Mouse (Mus musculus): ENCODE data around the gene Kirrel2. TPM values are rescaled to one million over a fixed set of nuclear protein-coding genes. Genes with fewer than 3 reads are reported as not detected.

Gene Kirrel2
- total RNA-seq, 2 experiments from 2014 or later: 1.2 to 4.9 TPM

DNA sequence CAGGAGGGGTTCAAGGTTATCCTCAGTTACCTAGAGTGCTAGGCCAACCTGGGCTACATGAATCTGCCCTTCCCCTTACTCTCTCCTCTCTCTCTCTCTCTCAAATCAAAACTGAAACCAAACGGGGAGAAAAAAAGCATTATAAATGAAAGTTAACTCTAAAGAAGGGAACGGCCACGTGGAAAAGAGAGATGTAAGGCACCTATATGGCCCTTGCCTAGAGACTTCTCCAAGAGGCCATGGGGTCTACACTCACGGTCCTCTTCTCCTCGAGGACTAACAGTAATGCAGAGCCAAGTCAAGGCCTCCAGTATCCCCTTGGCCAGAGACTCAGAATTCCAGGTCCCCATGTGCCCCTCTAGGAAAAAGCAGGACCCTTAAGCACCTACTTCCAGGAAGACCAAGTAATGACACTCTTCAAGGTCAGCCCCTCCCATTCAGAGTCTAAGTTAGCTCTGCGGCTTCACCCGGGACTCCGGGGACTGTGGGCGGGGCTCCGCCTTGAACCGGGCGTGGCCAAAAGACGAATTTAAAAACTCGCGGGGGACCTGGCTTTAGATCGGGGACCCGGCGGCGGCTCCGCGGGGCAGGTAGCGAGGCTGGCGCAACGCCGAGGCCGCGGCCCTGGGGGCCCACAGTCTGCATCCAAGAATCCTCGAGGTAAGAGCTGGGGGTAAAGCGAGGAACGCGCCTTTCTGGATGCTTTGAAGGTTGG is 36.2 kb downstream of the Kirrel2 start, which contains the start of gene Nfkbid:
Nfkbid (plus strand) TSS at position 558 of the 715 bp plus-strand sequence.
- DNase-seq (ENCODE audit: extremely low spot score in 1 of 2, low spot score in 2 of 2): peak in 1 of 2 experiments; percentile 72
- intact Hi-C loops (cut with DNase I): no loop called here

DNA sequence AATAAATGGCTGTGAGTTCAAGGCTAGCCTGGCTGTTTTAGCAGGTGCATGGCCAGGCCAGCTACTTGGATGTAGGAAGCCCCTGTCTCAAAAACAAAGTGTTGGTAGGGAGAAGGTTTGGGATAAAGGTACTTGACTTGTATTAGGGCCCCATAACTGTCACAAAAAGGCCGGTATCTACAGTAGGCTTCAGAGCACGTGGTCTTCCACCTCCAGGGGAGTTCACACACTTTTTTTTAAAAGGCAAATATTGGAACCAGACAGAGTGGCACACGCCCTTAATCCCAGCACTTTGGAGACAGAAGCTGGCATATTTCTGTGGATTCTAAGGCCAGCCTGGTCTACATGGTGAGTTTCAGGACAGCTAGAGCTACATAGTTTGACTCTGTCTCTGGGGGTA is 36.8 kb downstream of the Kirrel2 start:
- no peak for DNase-seq (ENCODE audit: extremely low spot score in 1 of 2, low spot score in 2 of 2)
- intact Hi-C loops (cut with DNase I): no loop called here

DNA sequence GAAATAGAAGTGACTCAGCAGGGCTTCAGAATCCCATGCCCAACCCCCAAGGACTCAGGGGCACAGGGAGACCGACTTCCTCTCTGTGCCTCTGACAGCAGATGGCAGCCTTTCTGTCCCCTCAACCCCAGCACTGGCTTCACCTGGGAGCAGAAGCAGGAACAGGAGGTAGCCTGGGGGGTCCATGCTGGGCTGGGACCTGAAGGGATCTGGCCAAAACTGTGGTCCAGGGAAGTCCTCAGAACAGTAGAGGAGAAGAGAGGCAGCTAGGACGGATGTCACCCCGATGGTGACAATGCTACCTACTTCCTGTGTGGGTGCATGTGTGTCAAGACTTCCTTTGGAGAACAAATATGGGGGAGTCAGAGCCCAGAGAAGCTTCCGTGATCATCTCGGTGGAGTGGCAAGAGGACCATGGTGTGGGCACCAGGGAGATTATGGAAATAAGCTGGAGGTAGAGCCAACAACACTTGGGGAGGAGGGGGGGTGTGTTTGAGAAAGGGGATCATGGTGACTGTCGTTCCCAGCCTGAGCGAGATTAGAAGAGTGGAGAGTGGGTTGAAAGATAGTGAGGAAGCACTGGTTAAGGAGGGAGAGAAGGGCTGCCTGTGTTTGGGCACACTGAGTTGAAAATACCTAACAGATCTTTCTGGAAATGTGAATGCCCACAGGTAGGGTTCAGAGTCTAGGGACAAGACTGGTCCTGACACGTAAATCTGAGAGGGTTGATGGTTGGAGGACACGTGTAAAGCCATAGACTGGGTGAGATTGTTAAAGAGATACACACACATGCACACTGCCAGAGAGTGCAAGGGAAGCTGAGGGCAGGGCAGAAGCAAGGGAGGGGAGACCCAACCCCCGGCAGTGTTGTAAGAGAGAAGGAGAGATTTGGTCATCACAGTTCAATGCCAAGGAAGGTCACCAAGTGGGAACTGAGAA is 37.7 kb downstream of the Kirrel2 start, which contains the start of gene Hcst:
Hcst (minus strand) TSS at position 294 of the 939 bp plus-strand sequence.
- intact Hi-C loops (cut with DNase I): no loop called here
- no peak for DNase-seq (ENCODE audit: extremely low spot score in 1 of 2, low spot score in 2 of 2)

DNA sequence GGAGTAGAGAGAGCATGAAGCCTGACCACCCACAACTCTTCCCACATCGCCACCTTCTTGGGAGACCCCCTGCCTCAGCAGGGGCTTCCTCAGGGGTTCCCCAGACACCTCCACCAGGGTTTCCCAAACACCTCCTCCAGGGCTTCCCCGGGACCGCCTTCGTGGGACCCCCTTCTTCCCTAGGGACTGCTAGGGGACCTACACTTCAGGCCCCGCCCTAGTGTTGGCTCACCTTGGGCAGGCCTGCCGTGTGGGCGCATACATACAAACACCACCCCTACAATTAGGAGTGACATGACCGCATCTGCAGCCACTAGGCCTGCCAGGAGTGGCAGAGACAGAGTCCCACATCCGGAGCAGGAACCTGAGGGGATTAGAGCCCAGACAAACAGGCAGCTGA is 39.6 kb downstream of the Kirrel2 start:
- intact Hi-C loops (cut with DNase I): no loop called here
- DNase-seq (ENCODE audit: extremely low spot score in 1 of 2, low spot score in 2 of 2): no peak

DNA sequence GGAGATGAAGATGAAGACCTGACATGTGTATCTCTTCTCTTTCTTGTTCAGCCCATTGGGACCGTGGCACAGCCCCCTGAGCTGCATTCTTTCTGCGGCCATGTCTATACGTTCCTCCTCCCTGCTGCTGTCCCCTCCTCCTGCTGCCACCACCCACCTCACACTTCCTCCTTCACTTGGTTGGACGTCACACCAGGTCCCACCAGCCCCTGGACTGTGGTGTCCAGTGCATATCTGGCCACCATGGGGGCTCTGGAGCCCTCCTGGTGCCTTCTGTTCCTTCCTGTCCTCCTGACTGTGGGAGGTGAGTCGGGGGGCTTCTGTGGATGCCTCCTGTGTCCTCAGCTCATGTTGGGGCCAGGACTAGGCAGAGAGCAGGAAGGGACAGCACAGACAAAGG is 43.9 kb downstream of the Kirrel2 start, which contains the start of gene Tyrobp:
Tyrobp (plus strand) TSS at position 165 of the 400 bp plus-strand sequence.
- intact Hi-C loops (cut with DNase I): no loop called here
- no peak for DNase-seq (ENCODE audit: extremely low spot score in 1 of 2, low spot score in 2 of 2)

DNA sequence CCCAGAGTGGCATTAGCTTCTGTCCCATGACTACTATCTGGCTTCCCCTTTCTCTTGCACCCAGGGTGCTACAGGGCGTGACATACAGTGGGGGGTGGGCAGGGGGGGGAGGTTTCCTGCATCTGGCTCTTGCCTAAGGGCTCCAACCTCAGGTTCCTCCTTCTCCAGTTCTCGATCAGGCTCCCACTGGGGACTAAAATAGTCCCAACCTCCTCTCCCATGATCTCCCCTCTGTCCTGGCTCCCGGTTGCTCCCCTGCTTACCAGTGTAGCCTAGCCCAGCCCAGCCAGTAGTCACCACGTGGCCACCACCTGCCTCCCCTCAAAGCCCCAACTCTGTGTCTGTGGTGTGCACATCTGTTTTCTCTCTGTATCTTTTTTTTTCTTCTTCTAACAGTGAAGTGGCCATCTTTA is 44.7 kb downstream of the Kirrel2 start:
- intact Hi-C loops (cut with DNase I): no loop called here
- no peak for DNase-seq (ENCODE audit: extremely low spot score in 1 of 2, low spot score in 2 of 2)

DNA sequence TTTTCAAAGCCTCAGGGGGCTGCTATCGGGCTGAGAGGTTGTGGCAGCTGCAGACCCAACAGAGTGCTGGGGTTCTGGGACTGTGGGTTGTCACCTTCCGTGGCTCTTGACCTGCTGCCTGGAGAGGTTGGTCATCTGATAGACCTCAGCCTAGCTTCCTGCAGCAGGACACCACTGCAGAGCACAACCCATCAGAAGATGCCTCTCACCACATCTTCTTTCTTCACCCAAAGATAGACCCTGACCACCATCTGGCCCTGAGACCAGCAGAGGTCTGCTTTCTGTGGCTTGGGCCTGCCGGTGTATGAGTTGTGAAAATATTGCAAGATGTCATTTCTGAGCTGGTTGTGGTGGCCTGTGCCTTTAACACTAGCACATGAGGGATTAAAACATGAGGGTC is 46.5 kb downstream of the Kirrel2 start:
- no peak for DNase-seq (ENCODE audit: extremely low spot score in 1 of 2, low spot score in 2 of 2)
- intact Hi-C loops (cut with DNase I): no loop called here

DNA sequence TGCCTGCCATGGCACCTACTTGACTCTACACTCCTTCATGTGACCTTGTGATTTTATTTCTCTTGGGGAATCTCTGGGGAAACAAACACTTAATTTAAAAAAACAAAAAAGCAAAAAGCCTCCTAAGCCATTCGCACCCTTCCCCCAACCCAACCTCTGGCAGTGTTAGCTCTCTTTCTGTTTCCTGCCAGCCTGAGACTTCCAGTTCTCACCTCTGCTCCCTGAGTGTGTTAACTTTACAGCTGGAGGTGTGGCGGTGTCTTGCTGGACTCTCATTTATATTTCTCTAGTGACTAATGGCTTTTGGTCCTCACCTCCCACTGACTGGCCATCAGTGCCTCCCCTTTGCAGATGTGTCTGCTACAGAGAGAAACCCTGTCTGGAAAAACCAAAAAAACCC is 47.7 kb downstream of the Kirrel2 start:
- no peak for DNase-seq (ENCODE audit: extremely low spot score in 1 of 2, low spot score in 2 of 2)
- intact Hi-C loops (cut with DNase I): no loop called here

DNA sequence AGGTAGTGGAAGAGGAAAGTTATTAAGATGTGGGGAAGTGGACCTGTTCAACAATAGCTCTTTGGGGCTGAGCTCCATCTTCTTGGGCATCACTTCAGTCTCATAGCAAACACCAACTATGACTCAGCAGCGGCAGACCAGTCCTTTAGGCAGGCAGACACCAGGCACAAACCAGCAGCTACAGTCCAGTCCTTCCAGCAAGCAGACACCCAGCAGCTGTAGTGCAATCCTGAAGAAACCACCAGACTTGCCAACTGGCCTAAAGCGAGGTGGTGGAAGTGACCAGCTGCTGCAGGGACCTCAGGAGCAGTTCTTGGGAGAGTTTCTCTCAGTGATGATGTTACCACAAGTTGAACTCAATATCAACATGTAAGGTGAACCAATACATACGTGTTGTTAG is 48.9 kb downstream of the Kirrel2 start:
- no peak for DNase-seq (ENCODE audit: extremely low spot score in 1 of 2, low spot score in 2 of 2)
- intact Hi-C loops (cut with DNase I): no loop called here

DNA sequence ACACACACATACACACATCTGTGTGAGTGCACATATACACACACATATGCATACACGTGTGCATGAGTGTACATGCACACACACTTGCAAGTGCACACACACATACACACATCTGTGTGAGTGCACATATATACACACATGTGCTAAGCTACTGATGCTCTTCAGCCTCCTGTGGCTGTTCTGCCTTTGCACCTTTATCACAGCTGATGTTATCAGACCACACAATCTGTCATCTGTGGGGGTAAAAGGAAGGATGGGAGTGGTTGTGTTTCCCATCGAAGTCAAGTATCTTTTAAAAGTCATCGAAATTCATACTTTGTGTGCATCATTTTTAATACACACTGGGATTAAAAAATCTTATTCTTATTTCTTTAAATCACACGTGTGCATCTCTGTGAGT is 55.1 kb downstream of the Kirrel2 start:
- intact Hi-C loops (cut with DNase I): no loop called here
- DNase-seq (ENCODE audit: extremely low spot score in 1 of 2, low spot score in 2 of 2): no peak

DNA sequence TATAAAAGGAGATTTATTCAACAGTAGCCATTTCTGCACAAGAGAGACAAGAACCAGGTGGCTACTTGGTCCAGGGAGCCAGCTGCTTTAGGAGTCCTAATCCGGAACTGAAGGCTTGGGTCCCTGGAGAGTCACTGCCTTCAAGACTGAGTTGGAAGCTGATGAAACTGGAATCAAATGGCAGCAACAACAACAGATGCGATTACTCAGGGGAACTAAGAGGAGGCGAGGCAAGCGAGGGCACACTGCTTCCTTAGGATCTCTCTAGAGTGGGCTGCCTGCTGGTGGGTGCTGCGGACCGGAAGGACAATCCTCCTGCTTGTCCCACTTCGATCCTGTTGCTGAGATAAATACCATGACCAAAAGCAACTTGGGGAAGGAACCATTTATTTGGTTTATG is 57.8 kb downstream of the Kirrel2 start:
- intact Hi-C loops (cut with DNase I): no loop called here
- DNase-seq (ENCODE audit: extremely low spot score in 1 of 2, low spot score in 2 of 2): no peak

Other genes with a start within 250 kb of the Kirrel2 start
- 10 to 100 TPM; 72.1 to 73.3 TPM for gene Polr2i, start 225.7 kb downstream of the Kirrel2 start, total RNA-seq (2021)
- gene Tbcb, start 225.4 kb downstream of the Kirrel2 start, total RNA-seq (2021): 100 to 1,000 TPM; 176 to 206 TPM
- not detected for gene Ovol3, start 222.0 kb downstream of the Kirrel2 start, total RNA-seq (2021)
- gene Thap8, start 177.6 kb downstream of the Kirrel2 start, total RNA-seq (2021): under 1 TPM in 1 of 2 experiments, not detected in 1; 0.51 TPM
- gene Wdr62, start 177.3 kb downstream of the Kirrel2 start, total RNA-seq (2021): 1 to 10 TPM; 2.5 to 3.5 TPM
- 100 to 1,000 TPM; 495 to 497 TPM for gene Clip3, start 166.0 kb downstream of the Kirrel2 start, total RNA-seq (2021)
- 10 to 100 TPM; 45.9 to 47.5 TPM for gene Alkbh6, start 149.0 kb downstream of the Kirrel2 start, total RNA-seq (2021)
- gene Syne4, start 142.9 kb downstream of the Kirrel2 start, total RNA-seq (2021): 1 to 10 TPM; 5.4 to 7.5 TPM
- gene E130208F15Rik, start 135.9 kb downstream of the Kirrel2 start, total RNA-seq (2021): under 1 TPM; 0.45 to 0.67 TPM
- gene Sdhaf1, start 133.8 kb downstream of the Kirrel2 start, total RNA-seq (2021): 1 to 10 TPM; 7.8 to 8.2 TPM
- gene Lrfn3, start 94.9 kb downstream of the Kirrel2 start, total RNA-seq (2021): 10 to 100 TPM; 48.1 to 48.2 TPM
- 10 to 100 TPM; 20.8 to 20.9 TPM for gene Tyrobp, start 43.9 kb downstream of the Kirrel2 start, total RNA-seq (2021)
- 1 to 10 TPM in 1 of 2 experiments, not detected in 1; 1.1 TPM for gene Hcst, start 37.8 kb downstream of the Kirrel2 start, total RNA-seq (2021)
- gene Nfkbid, start 36.0 kb downstream of the Kirrel2 start, total RNA-seq (2021): 1 to 10 TPM; 2.7 to 3.6 TPM
- 100 to 1,000 TPM; 937 to 959 TPM for gene Aplp1, start 12.2 kb downstream of the Kirrel2 start, total RNA-seq (2021)
- under 1 TPM; 0.26 to 0.32 TPM for gene Nphs1, start 625 bp upstream of the Kirrel2 start, total RNA-seq (2021)
- gene Prodh2, start 35.9 kb upstream of the Kirrel2 start, total RNA-seq (2021): under 1 TPM in 1 of 2 experiments, not detected in 1; 0.67 TPM
- gene Arhgap33, start 77.4 kb upstream of the Kirrel2 start, total RNA-seq (2021): 100 to 1,000 TPM; 259 to 264 TPM
- gene Hspb6, start 94.5 kb upstream of the Kirrel2 start, total RNA-seq (2021): 1 to 10 TPM; 6.4 to 7.3 TPM
- gene Proser3, start 94.6 kb upstream of the Kirrel2 start, total RNA-seq (2021): 1 to 10 TPM; 2.9 to 3.4 TPM
- 10 to 100 TPM; 24.3 to 26.4 TPM for gene Lin37, start 102.1 kb upstream of the Kirrel2 start, total RNA-seq (2021)
- gene U2af1l4, start 105.6 kb upstream of the Kirrel2 start, total RNA-seq (2021): 10 to 100 TPM; 50.1 to 56.1 TPM
- gene Gm49396, start 105.7 kb upstream of the Kirrel2 start, total RNA-seq (2021): 1 to 10 TPM; 4.2 TPM
- gene Psenen, start 105.9 kb upstream of the Kirrel2 start, total RNA-seq (2021): 10 to 100 TPM; 79.1 to 82.8 TPM
- gene Igflr1, start 107.7 kb upstream of the Kirrel2 start, total RNA-seq (2021): 1 to 10 TPM; 1.5 to 1.8 TPM
- 10 to 100 TPM; 54.1 to 56.9 TPM for gene Kmt2b, start 131.0 kb upstream of the Kirrel2 start, total RNA-seq (2021)
- gene Zbtb32, start 141.2 kb upstream of the Kirrel2 start, total RNA-seq (2021): not detected
- gene Upk1a, start 155.2 kb upstream of the Kirrel2 start, total RNA-seq (2021): under 1 TPM in 1 of 2 experiments, not detected in 1; 0.32 TPM
- gene Cox6b1, start 168.5 kb upstream of the Kirrel2 start, total RNA-seq (2021): 100 to 1,000 TPM; 736 to 789 TPM
- not detected for gene Etv2, start 178.2 kb upstream of the Kirrel2 start, total RNA-seq (2021)
- gene Rbm42, start 192.6 kb upstream of the Kirrel2 start, total RNA-seq (2021): 10 to 100 TPM; 68.0 to 72.2 TPM
- 1 to 10 TPM; 7.1 to 7.3 TPM for gene Haus5, start 207.3 kb upstream of the Kirrel2 start, total RNA-seq (2021)
- not detected for gene Pmis2, start 213.9 kb upstream of the Kirrel2 start, total RNA-seq (2021)
- gene 2200002J24Rik, start 241.2 kb upstream of the Kirrel2 start, total RNA-seq (2021): not detected

Measured in left cerebral cortex, postnatal 10 days (tissue).